Mouse (Mus musculus) lung, adult 2 months (tissue): ENCODE results near the gene Sprr1b.

Source experiments
- CTCF ChIP-seq: fragments of 200-500 bp; IDR thresholded peaks from 2 replicates; pipeline ENCODE4 v1.5.1; 2011; ENCODE audit warnings: mild to moderate bottlenecking, low read length, control low read depth; ENCODE audit not compliant: insufficient read depth
- POLR2A ChIP-seq: fragments of 200-500 bp; IDR thresholded peaks from 2 replicates; pipeline ENCODE4 v1.6.1; 2011; ENCODE audit warnings: low read depth, mild to moderate bottlenecking, control low read depth, low read length, borderline replicate concordance; ENCODE audit errors: extremely low read depth

DNA sequence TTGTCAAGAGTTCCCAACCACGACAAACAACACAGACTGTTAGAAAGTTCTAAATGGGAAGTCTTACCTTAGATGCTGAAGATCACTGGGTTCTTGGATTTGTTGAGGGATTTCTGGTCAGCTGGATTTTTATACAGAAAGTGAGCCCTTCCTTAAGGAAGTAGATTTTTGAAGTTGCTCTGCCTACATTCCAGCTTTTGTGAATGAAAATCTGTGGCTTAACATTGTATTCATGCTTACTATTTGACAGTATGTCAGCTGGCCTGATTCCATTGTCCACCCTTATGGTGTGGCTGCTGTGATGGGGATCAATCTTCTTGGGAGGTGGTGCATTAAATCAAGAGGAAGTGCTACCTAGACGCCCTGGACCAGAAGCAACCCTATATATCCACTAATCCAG, 20.0 kb upstream of the Sprr1b start, which contains the start of gene Sprr3:
- TF ChIP-seq CTCF, result no peak
- TF ChIP-seq POLR2A, result no peak
